In the genomic region with DNA sequence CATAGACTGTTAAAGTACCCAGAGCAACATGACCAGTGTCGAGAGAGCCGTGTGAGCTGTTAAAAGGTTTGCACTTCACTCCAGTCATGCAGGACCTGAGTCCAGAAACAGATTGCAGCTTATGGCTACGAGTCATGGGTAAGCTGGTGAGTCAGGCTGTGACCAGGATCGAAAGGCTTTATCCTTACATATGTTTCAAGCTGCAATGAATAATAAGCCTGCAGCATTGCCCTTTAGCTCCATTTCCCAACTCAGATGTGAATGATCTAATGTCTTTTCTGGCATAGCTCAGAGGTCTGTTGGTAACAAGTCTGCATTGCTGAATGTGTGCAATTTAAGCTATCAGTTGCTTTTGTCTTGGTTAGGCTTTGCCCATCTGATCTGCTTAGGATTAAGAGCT, we compare ENCODE assay signal across 10 mouse cellular contexts.
DNase-seq lines count a peak whose midpoint lies in the region; TF ChIP-seq lines count a peak whose summit lies in the region.
"Had no signal": no experiment of that assay in that cellular context is flagged by ENCODE, and none has a peak within 500 bp of the region (broad histone marks: within the 10 kb centered on the region; RNA-seq: fewer than 3 reads in every experiment).

No protein-coding gene starts in this region.

- H3K4me3 ChIP-seq in cerebellum, adult 2 months (replicated peaks; ENCODE audit: insufficient read depth, low read depth, low read length), result no peak overlapping the region
- H3K4me3 ChIP-seq: lung, embryonic 15.5 days; megakaryocyte, embryonic 14.5 days had no signal

- intact Hi-C loops in heart, postnatal 25 days (cut with DNase I), result no loop called here

- peak overlapping the region; percentile 46 for H3K27ac ChIP-seq in cerebellum, adult 2 months (ENCODE audit: insufficient read depth, low read length)
- H3K27ac ChIP-seq: lung, embryonic 15.5 days had no signal

- DNase-seq in 3T3-L1 (ENCODE audit: low read depth, low spot score) (peak; percentile 92), MN1 (ENCODE audit: low spot score) (peak; percentile 20)
- DNase-seq in cerebellum, adult 2 months, result peak; percentile 39 to 49
- DNase-seq in fibroblast of lung, adult 2 months (ENCODE audit: low read depth), result peak; percentile 54
- DNase-seq in heart, postnatal 25 days (ENCODE audit: low spot score), result no peak
- no peak for DNase-seq in kidney, adult 11 months
- DNase-seq in left cerebral cortex, adult 18-20 months (ENCODE audit: low spot score in 2 of 2), result no peak
- DNase-seq: liver had no signal

- H3K27me3 ChIP-seq in cerebellum, adult 2 months (ENCODE audit: control insufficient read depth, insufficient read depth, low read length), result no peaks in the 10 kb centered on the region
- H3K27me3 ChIP-seq: lung, embryonic 15.5 days; megakaryocyte, embryonic 14.5 days had no signal

- 18% methylated on average over 4 of the region's 4 CpGs for WGBS in cerebellum, adult 2 months

- no peak for TF ChIP-seq POLR2A in cerebellum, adult 2 months (IDR thresholded peaks at IDR 0.05; ENCODE audit: borderline replicate concordance, insufficient read depth, low read length)

- H3K4me1 ChIP-seq in cerebellum, adult 2 months (ENCODE audit: control insufficient read depth, insufficient read depth, low read length), result peaks cover 10% of the 10 kb centered on the region
- H3K4me1 ChIP-seq: lung, embryonic 15.5 days; megakaryocyte, embryonic 14.5 days had no signal

- no peak for TF ChIP-seq CTCF in cerebellum, adult 2 months (IDR thresholded peaks at IDR 0.05; ENCODE audit: borderline replicate concordance, insufficient read depth, low read depth, low read length)

Comparison
In these comparisons a context has a peak if more than half of its experiments do, and no peak if none do; other contexts are left out.
1. DNase-seq: peak in 3T3-L1 (single experiment), MN1 (single experiment), cerebellum, adult 2 months (2 of 2) and fibroblast of lung, adult 2 months (single experiment); none in heart, postnatal 25 days (single experiment), kidney, adult 11 months (single experiment) and left cerebral cortex, adult 18-20 months (0 of 2).